Mouse (Mus musculus) ES-CJ7 (cell line): ENCODE measurements around the gene Atxn7.

Experiments
- DNase-seq: peaks from one replicate; pipeline ENCODE4 v3.0.0; 2011; ENCODE audit warnings: low read depth, low spot score

Atxn7 gene

GRCm38 (mm10) chr14:13982174-13982573 is 20.9 kb downstream of the Atxn7 start:
- DNase-seq: no peak

GRCm38 (mm10) chr14:13988397-13988796 is 27.2 kb downstream of the Atxn7 start:
- no peak for DNase-seq

- no peak for DNase-seq
These were observed 29.5 kb downstream of the Atxn7 start for GRCm38 (mm10) chr14:13990741-13991140.

- DNase-seq: peak; percentile 11
These were observed 34.2 kb downstream of the Atxn7 start for GRCm38 (mm10) chr14:13995206-13996097.

- no peak for DNase-seq
These were observed 41.5 kb downstream of the Atxn7 start for GRCm38 (mm10) chr14:14002771-14003170.

- DNase-seq: no peak
These were observed 48.5 kb downstream of the Atxn7 start for GRCm38 (mm10) chr14:14009712-14010111.

GRCm38 (mm10) chr14:14012383-14013251 is 51.4 kb downstream of the Atxn7 start:
- peak; percentile 66 for DNase-seq

- peak; percentile 49 for DNase-seq
These were observed 52.0 kb downstream of the Atxn7 start for GRCm38 (mm10) chr14:14013252-14013711.

- DNase-seq: no peak
These were observed 53.6 kb downstream of the Atxn7 start for GRCm38 (mm10) chr14:14014636-14015375.

- DNase-seq: peak; percentile 73
These were observed 58.1 kb downstream of the Atxn7 start for GRCm38 (mm10) chr14:14019155-14019894.

GRCm38 (mm10) chr14:14021244-14021643 is 60.0 kb downstream of the Atxn7 start:
- no peak for DNase-seq

- no peak for DNase-seq
These were observed 64.6 kb downstream of the Atxn7 start for GRCm38 (mm10) chr14:14025870-14026269.

GRCm38 (mm10) chr14:14030621-14031020 is 69.4 kb downstream of the Atxn7 start:
- DNase-seq: no peak

- no peak for DNase-seq
These were observed 71.6 kb downstream of the Atxn7 start for GRCm38 (mm10) chr14:14032842-14033241.

- DNase-seq: peak; percentile 45
These were observed 75.1 kb downstream of the Atxn7 start for GRCm38 (mm10) chr14:14036352-14036751.

- DNase-seq: no peak
These were observed 77.0 kb downstream of the Atxn7 start for GRCm38 (mm10) chr14:14038233-14038632.

GRCm38 (mm10) chr14:14042336-14042735 is 81.1 kb downstream of the Atxn7 start:
- DNase-seq: no peak

- peak; percentile 46 for DNase-seq
These were observed 93.1 kb downstream of the Atxn7 start for GRCm38 (mm10) chr14:14054386-14054785.

GRCm38 (mm10) chr14:14059606-14060005 is 98.4 kb downstream of the Atxn7 start:
- DNase-seq: peak; percentile 55

GRCm38 (mm10) chr14:14062531-14063245 is 101.4 kb downstream of the Atxn7 start:
- peak; percentile 66 for DNase-seq
